Mouse (Mus musculus) activated CD4-positive, CD25-positive, alpha-beta regulatory T cell, adult 4 months (primary cell): ENCODE measurements at regions not wholly inside any gene's neighbourhood (a gene's known extent, or its start where the extent isn't known, plus 50 kb on each side); places are given as distances from the start of the nearest gene placed in this dataset.

Experiments
- ATAC-seq: one replicate; pipeline ENCODE4 v1.8.0; 2017

- no peak for ATAC-seq
These were observed 353.7 kb upstream of the Atp11b start for GRCm38 (mm10) chr3:35400213-35400612.

- no peak for ATAC-seq
These were observed 351.2 kb upstream of the Atp11b start for GRCm38 (mm10) chr3:35402666-35403065.

- no peak for ATAC-seq
These were observed 350.0 kb upstream of the Atp11b start for GRCm38 (mm10) chr3:35403952-35404351.

GRCm38 (mm10) chr3:35404492-35405390, 349.2 kb upstream of the Atp11b start:
- no peak for ATAC-seq

GRCm38 (mm10) chr3:35405621-35406079, 348.3 kb upstream of the Atp11b start:
- no peak for ATAC-seq

GRCm38 (mm10) chr3:35437687-35438086, 316.2 kb upstream of the Atp11b start:
- no peak for ATAC-seq

- no peak for ATAC-seq
These were observed 291.0 kb upstream of the Atp11b start for GRCm38 (mm10) chr3:35462858-35463257.

GRCm38 (mm10) chr3:35464212-35464911, 289.5 kb upstream of the Atp11b start:
- ATAC-seq: no peak

GRCm38 (mm10) chr3:35465956-35466355, 287.9 kb upstream of the Atp11b start:
- no peak for ATAC-seq

GRCm38 (mm10) chr3:35473351-35473750, 280.6 kb upstream of the Atp11b start:
- no peak for ATAC-seq

- no peak for ATAC-seq
These were observed 279.5 kb upstream of the Atp11b start for GRCm38 (mm10) chr3:35474361-35474760.

- ATAC-seq: no peak
These were observed 278.6 kb upstream of the Atp11b start for GRCm38 (mm10) chr3:35475326-35475725.

GRCm38 (mm10) chr3:35480714-35481695, 272.9 kb upstream of the Atp11b start:
- ATAC-seq: no peak

- no peak for ATAC-seq
These were observed 272.1 kb upstream of the Atp11b start for GRCm38 (mm10) chr3:35481841-35482240.

GRCm38 (mm10) chr3:35482296-35482695, 271.6 kb upstream of the Atp11b start:
- peak; percentile 46 for ATAC-seq

- ATAC-seq: no peak
These were observed 271.1 kb upstream of the Atp11b start for GRCm38 (mm10) chr3:35482759-35483158.

- ATAC-seq: no peak
These were observed 257.7 kb upstream of the Atp11b start for GRCm38 (mm10) chr3:35496027-35496824.

GRCm38 (mm10) chr3:35510314-35510713, 243.6 kb upstream of the Atp11b start:
- ATAC-seq: no peak

- ATAC-seq: no peak
These were observed 237.4 kb upstream of the Atp11b start for GRCm38 (mm10) chr3:35516517-35516916.

GRCm38 (mm10) chr3:35520131-35520530, 233.8 kb upstream of the Atp11b start:
- ATAC-seq: no peak

- ATAC-seq: no peak
These were observed 206.2 kb upstream of the Atp11b start for GRCm38 (mm10) chr3:35547696-35548095.

GRCm38 (mm10) chr3:35551791-35552190, 202.1 kb upstream of the Atp11b start:
- no peak for ATAC-seq
